ENCODE assay signal across 8 mouse cellular contexts in genomic region chr15:103307125-103307524, GRCm38 (mm10). TPM values are rescaled to one million over a fixed set of nuclear protein-coding genes. Genes with fewer than 3 reads are reported as not detected.
DNase-seq lines count a peak whose midpoint lies in the region; ATAC-seq and TF ChIP-seq lines count a peak whose summit lies in the region.

No protein-coding gene starts in this region.

- WGBS in heart, embryonic 14.5 days, result 1% methylated on average over 7 of the region's 7 CpGs
- WGBS in liver, embryonic 11.5 days, result 4% methylated on average over 7 of the region's 7 CpGs

- H3K9me3 ChIP-seq in heart, embryonic 14.5 days (ENCODE audit: control insufficient read depth, low read length), result no peaks in the 10 kb centered on the region
- H3K9me3 ChIP-seq in liver, embryonic 11.5 days (ENCODE audit: control insufficient read depth, low read length), result no peaks in the 10 kb centered on the region

- TF ChIP-seq POLR2A in brain, embryonic 14.5 days (IDR thresholded peaks at IDR 0.05; ENCODE audit: borderline replicate concordance, extremely low read depth, insufficient read depth, insufficient read length, poor library complexity, severe bottlenecking), result no peak
- no peak for TF ChIP-seq POLR2A in myocyte (IDR thresholded peaks at IDR 0.05; ENCODE audit: insufficient read length, low read depth)

- no peaks in the 10 kb centered on the region for H3K27me3 ChIP-seq in heart, embryonic 14.5 days (ENCODE audit: control insufficient read depth, insufficient read depth, low read length)
- peaks cover 3% of the 10 kb centered on the region for H3K27me3 ChIP-seq in liver, embryonic 11.5 days (replicated peaks; ENCODE audit: control insufficient read depth, insufficient read depth, low read length)
- H3K27me3 ChIP-seq in myocyte (ENCODE audit: control insufficient read depth, insufficient read depth, insufficient read length), result peaks cover 4% of the 10 kb centered on the region

- ATAC-seq in heart, embryonic 14.5 days (ENCODE audit: insufficient number of reproducible peaks, insufficient read depth, low FRiP score, low read depth), result no peak
- peak; percentile 29; the same call in 1 of the 2 replicates for ATAC-seq in liver, embryonic 11.5 days (replicated peaks; ENCODE audit: low FRiP score)

- H3K4me1 ChIP-seq in heart, embryonic 14.5 days (ENCODE audit: control insufficient read depth in 2 of 2, insufficient read depth in 2 of 2, low read length in 2 of 2), result peaks cover 29 to 36% of the 10 kb centered on the region in 2 experiments
- peaks cover 42% of the 10 kb centered on the region for H3K4me1 ChIP-seq in liver, embryonic 11.5 days (replicated peaks; ENCODE audit: control insufficient read depth, insufficient read depth, low read length)

- TF ChIP-seq CTCF in brain, embryonic 14.5 days (IDR thresholded peaks at IDR 0.05; ENCODE audit: borderline replicate concordance, extremely low read depth, insufficient read depth, insufficient read length), result peak; percentile 91

- H3K27ac ChIP-seq in heart, embryonic 14.5 days (replicated peaks in 1 of 2; ENCODE audit: control insufficient read depth in 1 of 2, insufficient read depth in 1 of 2, low read depth in 2 of 2, low read length in 2 of 2), result no peak overlapping the region
- no peak overlapping the region for H3K27ac ChIP-seq in liver, embryonic 11.5 days (ENCODE audit: low read depth, low read length)

- H3K79me2 ChIP-seq in myocyte (ENCODE audit: control insufficient read depth, insufficient read depth), result no peaks in the 10 kb centered on the region

- peak; percentile 88 for DNase-seq in CD4-positive helper T cell, adult 2 months (ENCODE audit: low read depth, low spot score)
- DNase-seq in brain, embryonic 14.5 days (ENCODE audit: low read depth), result peak; percentile 97
- peak; percentile 85 for DNase-seq in fibroblast of lung, adult 2 months (ENCODE audit: low read depth)
- peak; percentile 95 for DNase-seq in kidney, postnatal 10 days
- peak; percentile 85 for DNase-seq in liver, embryonic 11.5 days (ENCODE audit: low spot score)
- DNase-seq in spleen, postnatal 4 days (ENCODE audit: low spot score in 2 of 2), result peak; percentile 88 to 97

- H3K36me3 ChIP-seq in heart, embryonic 14.5 days (ENCODE audit: control insufficient read depth, insufficient read depth, low read length), result no peaks in the 10 kb centered on the region
- H3K36me3 ChIP-seq in liver, embryonic 11.5 days (ENCODE audit: control insufficient read depth, insufficient read depth, low read length), result no peaks in the 10 kb centered on the region
- no peaks in the 10 kb centered on the region for H3K36me3 ChIP-seq in myocyte (ENCODE audit: control insufficient read depth, insufficient read depth)

- H3ac ChIP-seq in myocyte (ENCODE audit: control insufficient read depth, insufficient read length), result no peak overlapping the region

- H3K4me3 ChIP-seq in heart, embryonic 14.5 days (ENCODE audit: control insufficient read depth in 1 of 2, insufficient read depth in 1 of 2, low read depth in 1 of 2, low read length in 2 of 2), result no peak overlapping the region
- H3K4me3 ChIP-seq in liver, embryonic 11.5 days (ENCODE audit: low read depth, low read length), result no peak overlapping the region
- H3K4me3 ChIP-seq in myocyte, result no peak overlapping the region

- no peak overlapping the region for H3K9ac ChIP-seq in heart, embryonic 14.5 days (ENCODE audit: low read length)
- no peak overlapping the region for H3K9ac ChIP-seq in liver, embryonic 11.5 days (ENCODE audit: low read depth, low read length)

- H3K4me2 ChIP-seq in heart, embryonic 14.5 days (ENCODE audit: low read length), result peak overlapping the region; percentile 30; the same call in 1 of the 2 replicates
- 0 out of 2 replicates have a peak overlapping the region, but pooled peaks have one; percentile 1 for H3K4me2 ChIP-seq in liver, embryonic 11.5 days
- peak overlapping the region; percentile 36 for H3K4me2 ChIP-seq in myocyte (ENCODE audit: low read depth)

TF ChIP-seq in myocyte, 11 proteins besides CTCF, POLR2A, EP300 and RAD21:
- TF ChIP-seq E2F4 (IDR thresholded peaks at IDR 0.05; ENCODE audit: insufficient read depth), result no peak
- TF ChIP-seq USF1 (IDR thresholded peaks at IDR 0.05; ENCODE audit: low read depth), result no peak
- no peak for TF ChIP-seq REST (IDR thresholded peaks at IDR 0.05; ENCODE audit: insufficient read depth, insufficient read length)
- peak in 1 of 3 experiments; percentile 3 for TF ChIP-seq MYOD1 (IDR thresholded peaks at IDR 0.05; ENCODE audit: control insufficient read depth in 1 of 3, insufficient read length in 2 of 3, low read depth in 2 of 3)
- no peak for TF ChIP-seq POLR2AphosphoS2 (IDR thresholded peaks at IDR 0.05; ENCODE audit: insufficient read length, low read depth)
- TF ChIP-seq MYOG (IDR thresholded peaks at IDR 0.05; ENCODE audit: control insufficient read depth in 1 of 3, insufficient read depth in 1 of 3, insufficient read length in 2 of 3, low read depth in 2 of 3), result no peak
- TF ChIP-seq CEBPB (IDR thresholded peaks at IDR 0.05; ENCODE audit: insufficient read depth, poor library complexity, severe bottlenecking), result peak; percentile 61; the same call in 1 of the 2 replicates
TF ChIP-seq in myocyte: peak in this region for 2.

RNA-seq across cellular contexts. Expression of gene Gpr84, which starts 3.3 kb away (rescaled TPM):
- polyA plus RNA-seq in brain, embryonic 14.5 days (2012; rRNA removed), result 0.30 and 0.33 TPM in 2 replicates
- 0.11 and 0.24 TPM in 2 replicates for polyA plus RNA-seq in heart, embryonic 14.5 days (2014; fragmentation: Nextera tagmentation; extraction: Ambion mirVana)
- polyA plus RNA-seq in liver, embryonic 11.5 days (2014; fragmentation: Nextera tagmentation; extraction: Ambion mirVana), result 0.49 and 0.78 TPM in 2 replicates
- 0.05 TPM for polyA plus RNA-seq in myocyte (2012; fragmentation: generic; extraction: Trizol)

RNA-seq across cellular contexts. Expression of gene Zfp385a, which starts 32.8 kb away (rescaled TPM):
- polyA plus RNA-seq in brain, embryonic 14.5 days (2012; rRNA removed), result 20.3 and 37.5 TPM in 2 replicates
- 8.1 and 9.1 TPM in 2 replicates for polyA plus RNA-seq in heart, embryonic 14.5 days (2014; fragmentation: Nextera tagmentation; extraction: Ambion mirVana)
- 23.2 and 24.8 TPM in 2 replicates for polyA plus RNA-seq in liver, embryonic 11.5 days (2014; fragmentation: Nextera tagmentation; extraction: Ambion mirVana)
- polyA plus RNA-seq in myocyte (2012; fragmentation: generic; extraction: Trizol), result 35.6 TPM

RNA-seq across cellular contexts. Expression of gene Copz1, which starts 34.6 kb away (rescaled TPM):
- 165 and 192 TPM in 2 replicates for polyA plus RNA-seq in brain, embryonic 14.5 days (2012; rRNA removed)
- polyA plus RNA-seq in heart, embryonic 14.5 days (2014; fragmentation: Nextera tagmentation; extraction: Ambion mirVana), result 163 and 172 TPM in 2 replicates
- polyA plus RNA-seq in liver, embryonic 11.5 days (2014; fragmentation: Nextera tagmentation; extraction: Ambion mirVana), result 298 and 328 TPM in 2 replicates
- polyA plus RNA-seq in myocyte (2012; fragmentation: generic; extraction: Trizol), result 172 TPM

RNA-seq across cellular contexts. Expression of gene Nfe2, which starts 48.9 kb away (rescaled TPM):
- polyA plus RNA-seq in brain, embryonic 14.5 days (2012; rRNA removed), result 0.53 and 1.2 TPM in 2 replicates
- polyA plus RNA-seq in heart, embryonic 14.5 days (2014; fragmentation: Nextera tagmentation; extraction: Ambion mirVana), result 1.8 and 2.2 TPM in 2 replicates
- polyA plus RNA-seq in liver, embryonic 11.5 days (2014; fragmentation: Nextera tagmentation; extraction: Ambion mirVana), result 94.1 and 108 TPM in 2 replicates
- polyA plus RNA-seq in myocyte (2012; fragmentation: generic; extraction: Trizol), result 0.42 TPM

RNA-seq across cellular contexts. Expression of gene Itga5, which starts 59.4 kb away (rescaled TPM):
- 7.6 and 11.1 TPM in 2 replicates for polyA plus RNA-seq in brain, embryonic 14.5 days (2012; rRNA removed)
- 76.2 and 77.2 TPM in 2 replicates for polyA plus RNA-seq in heart, embryonic 14.5 days (2014; fragmentation: Nextera tagmentation; extraction: Ambion mirVana)
- 35.4 and 35.7 TPM in 2 replicates for polyA plus RNA-seq in liver, embryonic 11.5 days (2014; fragmentation: Nextera tagmentation; extraction: Ambion mirVana)
- polyA plus RNA-seq in myocyte (2012; fragmentation: generic; extraction: Trizol), result 162 TPM
